Mouse (Mus musculus) testis, adult 2 months (tissue): ENCODE measurements around the gene Miox. TPM values are rescaled to one million over a fixed set of nuclear protein-coding genes. Genes with fewer than 3 reads are reported as not detected.

Source experiments
- H3K27ac ChIP-seq: fragments of 200-500 bp; 2 replicates; pipeline ENCODE4 v1.5.1; 2012; ENCODE audit warnings: low read depth, low read length; ENCODE audit not compliant: control insufficient read depth, insufficient read depth
- H3K27me3 ChIP-seq: fragments of 200-500 bp; 2 replicates; pipeline ENCODE4 v1.6.1; 2012; ENCODE audit warnings: mild to moderate bottlenecking, low read length, moderate library complexity; ENCODE audit not compliant: control insufficient read depth, insufficient read depth
- H3K36me3 ChIP-seq: fragments of 200-500 bp; 2 replicates; pipeline ENCODE4 v1.6.1; 2012; ENCODE audit warnings: mild to moderate bottlenecking, low read length; ENCODE audit not compliant: control insufficient read depth, insufficient read depth
- H3K4me1 ChIP-seq: fragments of 200-500 bp; 2 replicates; pipeline ENCODE4 v1.6.1; 2012; ENCODE audit warnings: low read length; ENCODE audit not compliant: control insufficient read depth, insufficient read depth
- H3K4me3 ChIP-seq: fragments of 200-500 bp; 2 replicates; pipeline ENCODE4 v1.5.1; 2012; ENCODE audit warnings: low read depth, mild to moderate bottlenecking, low read length, moderate library complexity, mixed read lengths; ENCODE audit not compliant: control insufficient read depth
- CTCF ChIP-seq: fragments of 200-500 bp; IDR thresholded peaks from 2 replicates; pipeline ENCODE4 v1.5.1; 2012; ENCODE audit warnings: low read depth, mild to moderate bottlenecking, inconsistent platforms, low read length, moderate library complexity; ENCODE audit not compliant: control insufficient read depth, insufficient read depth, insufficient replicate concordance
- POLR2A ChIP-seq: fragments of 200-500 bp; IDR thresholded peaks from 2 replicates; pipeline ENCODE4 v1.6.1; 2012; ENCODE audit warnings: low read depth, mild to moderate bottlenecking, inconsistent platforms, low read length, moderate library complexity; ENCODE audit not compliant: control insufficient read depth
- polyA plus RNA-seq: library from polyadenylated mRNA; depleted of rRNA; stranded (reverse); fragments of >200 nt; gene quantifications from 2 replicates; pipeline ENCODE4 v1.2.3, GENCODE M21; 2012; rRNA removed

The Miox gene
- polyA plus RNA-seq, 1 experiment = 1.7 TPM

DNA sequence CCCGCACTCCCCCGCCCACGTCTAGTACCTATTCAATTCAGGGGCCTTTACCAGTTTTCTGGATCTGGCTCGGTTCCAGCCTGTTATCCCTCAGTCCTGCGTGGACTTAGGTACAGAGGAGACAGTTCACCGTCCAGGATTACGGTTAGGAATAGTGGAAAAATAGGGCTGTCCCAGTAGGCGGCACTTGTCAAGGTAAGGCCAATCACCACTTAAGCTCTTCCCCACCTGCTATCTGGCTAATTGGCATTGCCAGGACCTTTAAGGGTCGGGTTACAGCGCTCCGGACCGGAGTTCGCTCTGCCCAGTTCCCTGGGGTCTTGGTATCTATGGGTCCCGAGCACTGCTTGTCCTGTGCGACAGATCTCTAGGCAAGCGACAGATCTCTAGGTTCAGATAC lies 42.8 kb downstream of the Miox start, which contains the start of gene Tymp:
Gene Tymp, minus strand, starts transcription at position 83 of the 400 bp plus-strand sequence.
- Histone ChIP-seq H3K27me3 (peaks cover 2% of the 10 kb centered on the region; the same call in 1 of the 2 replicates), H3K4me3 (peak within 1 kb of the TSS; percentile 77), H3K27ac (no peak within 1 kb of the TSS; the same call in 1 of the 2 replicates), H3K36me3 (no peaks in the 10 kb centered on the region), H3K4me1 (peaks cover 37% of the 10 kb centered on the region)
- TF ChIP-seq CTCF = no peak
- TF ChIP-seq POLR2A = no peak

DNA sequence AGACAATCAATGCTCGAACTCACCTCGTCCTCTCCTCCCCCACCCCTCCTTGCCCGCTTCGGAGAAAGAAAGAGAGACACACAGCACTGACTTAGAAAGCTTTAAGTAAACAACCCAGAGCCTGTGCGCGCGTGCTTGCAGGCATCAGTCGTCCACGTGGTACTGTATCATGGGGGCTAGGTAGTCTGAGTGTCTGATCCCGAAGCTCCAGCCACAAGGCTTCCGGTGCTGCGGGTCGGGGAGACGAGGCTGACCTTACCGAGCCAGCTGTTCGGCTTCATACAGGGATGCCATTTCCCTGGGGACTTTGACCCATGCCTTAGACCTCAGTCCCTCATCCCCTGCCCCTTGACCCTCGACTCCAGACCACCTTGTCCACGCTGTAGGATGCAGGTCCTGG lies 43.2 kb downstream of the Miox start:
- Histone ChIP-seq H3K36me3 (no peaks in the 10 kb centered on the region), H3K4me3 (peak overlapping the region; percentile 32), H3K27ac (no peak overlapping the region), H3K27me3 (peaks cover 2% of the 10 kb centered on the region; the same call in 1 of the 2 replicates), H3K4me1 (peaks cover 37% of the 10 kb centered on the region)
- TF ChIP-seq CTCF (no peak; the same call in 1 of the 2 replicates), POLR2A (0 out of 2 replicates have a peak, but pooled peaks have one; percentile 16)

DNA sequence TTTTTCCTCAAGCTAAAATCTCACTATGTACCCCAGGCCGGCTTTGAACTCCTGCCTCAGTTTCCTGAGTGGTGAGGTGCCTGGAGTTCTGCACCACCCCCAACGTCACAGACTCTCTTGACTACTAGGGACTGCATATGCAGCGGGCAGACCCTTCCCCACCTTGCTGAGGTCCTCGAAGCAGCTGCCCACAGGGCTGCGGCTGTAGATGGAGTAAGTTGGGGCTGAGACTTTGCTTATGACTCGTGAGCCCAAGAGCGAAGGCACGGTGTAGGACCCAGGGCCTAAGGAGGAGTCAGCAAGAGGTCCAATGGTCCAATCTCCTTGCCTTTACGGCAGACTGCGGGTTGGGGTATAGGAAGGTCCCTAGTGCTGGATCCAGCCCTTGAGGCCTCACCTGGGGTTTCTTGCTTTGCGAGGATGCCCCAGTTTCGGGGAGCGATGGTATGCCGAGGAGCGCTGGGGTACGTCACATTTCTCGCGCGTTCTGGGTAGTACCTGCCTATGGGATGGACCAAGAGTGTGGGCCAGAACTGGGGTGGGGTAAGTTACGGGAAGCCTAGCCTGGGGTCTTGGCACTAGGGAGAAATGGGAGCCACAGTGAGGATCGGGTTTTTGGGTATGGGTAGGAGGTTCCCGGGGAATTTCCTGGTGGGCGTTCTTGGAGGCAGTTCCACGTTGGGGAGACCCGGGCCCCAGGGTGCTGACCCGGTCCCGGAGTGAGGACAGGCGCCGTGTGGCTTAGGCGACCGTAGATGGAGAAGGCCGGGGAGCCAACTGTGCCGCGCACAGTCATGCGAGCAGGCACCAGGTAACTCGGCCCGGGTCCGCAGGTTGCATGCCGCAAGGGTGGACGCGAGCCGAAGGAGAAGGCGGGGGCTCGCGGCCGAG lies 44.0 kb downstream of the Miox start:
- peak; percentile 37; the same call in 1 of the 2 replicates for TF ChIP-seq POLR2A
- no peak for TF ChIP-seq CTCF
- no peak overlapping the region; the same call in 1 of the 2 replicates for H3K27ac ChIP-seq
- H3K36me3 ChIP-seq = no peaks in the 10 kb centered on the region

DNA sequence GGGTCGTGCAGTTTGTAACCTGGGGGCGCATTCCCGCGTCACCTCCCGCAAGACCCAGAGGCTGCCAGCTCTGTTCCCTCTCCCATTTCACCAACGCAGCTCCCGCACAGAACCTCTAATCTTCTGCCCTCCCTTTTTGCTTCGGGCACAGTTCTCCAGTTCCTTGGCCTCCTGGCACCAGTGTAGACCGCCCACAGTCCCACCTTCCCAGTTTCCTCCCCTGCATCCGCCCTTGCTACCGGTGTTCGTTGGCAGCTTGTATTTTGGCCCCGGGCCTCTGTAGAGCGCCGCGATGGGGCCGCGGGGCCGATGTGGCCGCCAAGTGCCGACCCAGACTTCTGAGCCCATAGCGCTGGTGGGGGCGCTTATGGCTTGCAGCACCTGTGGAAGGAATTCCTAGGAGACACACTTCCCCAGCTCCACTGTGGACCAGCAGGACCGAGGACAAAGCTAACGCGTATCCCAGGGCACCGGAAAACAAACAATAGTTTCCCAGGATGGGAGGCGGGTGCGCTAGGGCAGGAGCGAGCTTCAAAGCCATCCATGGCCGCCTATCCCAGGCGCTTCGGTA lies 44.7 kb downstream of the Miox start, which contains the start of gene Odf3b:
Gene Odf3b, minus strand, starts transcription at position 452 of the 571 bp plus-strand sequence.
- Histone ChIP-seq H3K4me3 (peak within 1 kb of the TSS; percentile 77), H3K27me3 (peaks cover 2% of the 10 kb centered on the region; the same call in 1 of the 2 replicates), H3K36me3 (no peaks in the 10 kb centered on the region), H3K27ac (peak within 1 kb of the TSS; percentile 59), H3K4me1 (peaks cover 33% of the 10 kb centered on the region)
- TF ChIP-seq POLR2A (peak; percentile 18; the same call in 1 of the 2 replicates), CTCF (no peak)

More for the DNA sequence above, 44.0 kb downstream of the Miox start:
- peaks cover 2% of the 10 kb centered on the region; the same call in 1 of the 2 replicates for H3K27me3 ChIP-seq
- peak overlapping the region; percentile 77 for H3K4me3 ChIP-seq
- peaks cover 34% of the 10 kb centered on the region for H3K4me1 ChIP-seq

DNA sequence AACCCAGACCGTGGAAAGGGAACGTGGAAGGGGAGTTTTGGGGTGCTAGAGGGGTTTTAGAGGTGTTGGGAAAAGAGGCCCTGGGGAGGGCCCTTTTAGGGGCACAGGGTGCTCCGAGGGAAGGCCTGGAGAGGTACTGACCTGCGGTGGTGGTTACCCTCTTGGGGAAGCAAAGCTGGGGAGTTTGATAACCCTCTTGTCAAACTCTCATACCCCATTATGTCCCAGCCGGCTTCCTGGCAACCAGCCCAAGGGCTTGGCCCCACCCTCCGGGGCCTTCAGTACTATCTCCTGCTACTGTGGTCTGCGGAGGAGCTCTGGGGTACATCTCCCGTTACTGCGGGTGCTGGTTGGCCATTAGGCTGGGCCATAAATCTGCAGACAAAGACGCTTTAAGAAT lies 45.2 kb downstream of the Miox start:
- Histone ChIP-seq H3K4me3 (peak overlapping the region; percentile 77), H3K36me3 (no peaks in the 10 kb centered on the region), H3K4me1 (peaks cover 30% of the 10 kb centered on the region), H3K27ac (peak overlapping the region; percentile 59), H3K27me3 (peaks cover 2% of the 10 kb centered on the region; the same call in 1 of the 2 replicates)
- no peak for TF ChIP-seq CTCF
- no peak for TF ChIP-seq POLR2A

DNA sequence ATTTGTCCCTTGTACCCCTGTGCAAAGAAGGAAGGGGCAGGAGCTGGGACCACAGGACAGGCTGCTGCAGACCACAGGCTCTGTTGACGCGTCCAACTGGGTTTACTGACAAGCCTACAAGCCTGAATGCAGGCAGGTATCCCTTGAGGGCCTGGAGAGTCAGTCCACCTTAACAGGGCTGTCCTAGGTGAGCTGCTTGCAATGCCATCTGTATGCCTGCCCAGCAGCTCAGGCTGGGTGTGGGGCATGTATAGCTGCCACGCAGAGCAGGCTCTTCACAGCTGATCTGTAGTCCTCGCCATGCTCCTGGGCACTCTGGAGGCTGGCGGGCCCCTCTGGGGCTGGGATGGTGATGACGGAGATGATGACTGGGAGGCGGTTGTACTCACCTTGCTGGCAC lies 50.4 kb downstream of the Miox start, which contains the start of gene Klhdc7b:
Gene Klhdc7b, plus strand, starts transcription at position 301 of the 400 bp plus-strand sequence.
- Histone ChIP-seq H3K27me3 (no peaks in the 10 kb centered on the region), H3K27ac (no peak within 1 kb of the TSS), H3K36me3 (no peaks in the 10 kb centered on the region), H3K4me1 (peaks cover 7% of the 10 kb centered on the region), H3K4me3 (no peak within 1 kb of the TSS)
- TF ChIP-seq CTCF = no peak
- TF ChIP-seq POLR2A = no peak

Other genes starting within 250 kb of the Miox start
- 10.5 and 10.7 TPM in 2 replicates for gene Selenoo, start 245.3 kb upstream of the Miox start, polyA plus RNA-seq
- gene Tubgcp6, start 211.3 kb upstream of the Miox start, polyA plus RNA-seq = 9.9 and 10.5 TPM in 2 replicates
- gene Hdac10, start 205.7 kb upstream of the Miox start, polyA plus RNA-seq = 4.0 and 4.5 TPM in 2 replicates
- gene Mapk12, start 193.7 kb upstream of the Miox start, polyA plus RNA-seq = 0.79 and 1.0 TPM in 2 replicates
- gene Mapk11, start 184.8 kb upstream of the Miox start, polyA plus RNA-seq = 2.0 and 2.6 TPM in 2 replicates
- gene Plxnb2, start 153.6 kb upstream of the Miox start, polyA plus RNA-seq = 91.0 and 107 TPM in 2 replicates
- 55.5 and 58.5 TPM in 2 replicates for gene Dennd6b, start 137.9 kb upstream of the Miox start, polyA plus RNA-seq
- 49.8 and 59.3 TPM in 2 replicates for gene Ppp6r2, start 122.8 kb upstream of the Miox start, polyA plus RNA-seq
- gene Sbf1, start 19.1 kb upstream of the Miox start, polyA plus RNA-seq = 157 and 170 TPM in 2 replicates
- not detected in 2 replicates for gene Adm2, start 11.7 kb upstream of the Miox start, polyA plus RNA-seq
- gene Lmf2, start 21.3 kb downstream of the Miox start, polyA plus RNA-seq = 43.0 and 46.6 TPM in 2 replicates
- gene Ncaph2, start 21.3 kb downstream of the Miox start, polyA plus RNA-seq = 41.5 and 44.7 TPM in 2 replicates
- 31.1 and 34.1 TPM in 2 replicates for gene Sco2, start 39.4 kb downstream of the Miox start, polyA plus RNA-seq
- gene Tymp, start 42.6 kb downstream of the Miox start, polyA plus RNA-seq = 0.74 and 1.6 TPM in 2 replicates
- 78.4 and 86.4 TPM in 2 replicates for gene Odf3b, start 44.9 kb downstream of the Miox start, polyA plus RNA-seq
- gene Klhdc7b, start 50.5 kb downstream of the Miox start, polyA plus RNA-seq = 0.19 and 0.31 TPM in 2 replicates
- gene Syce3, start 76.1 kb downstream of the Miox start, polyA plus RNA-seq = 218 and 247 TPM in 2 replicates
- gene Cpt1b, start 91.5 kb downstream of the Miox start, polyA plus RNA-seq = 374 and 414 TPM in 2 replicates
- 6.4 and 7.6 TPM in 2 replicates for gene C730034F03Rik, start 95.2 kb downstream of the Miox start, polyA plus RNA-seq
- gene Gm44502, start 95.3 kb downstream of the Miox start, polyA plus RNA-seq = 1.2 and 1.9 TPM in 2 replicates
- 50.7 and 52.8 TPM in 2 replicates for gene Chkb, start 95.5 kb downstream of the Miox start, polyA plus RNA-seq
- gene Mapk8ip2, start 119.5 kb downstream of the Miox start, polyA plus RNA-seq = 31.9 and 34.3 TPM in 2 replicates
- gene Arsa, start 143.0 kb downstream of the Miox start, polyA plus RNA-seq = 221 and 236 TPM in 2 replicates
- 1.1 and 1.8 TPM in 2 replicates for gene Shank3, start 165.2 kb downstream of the Miox start, polyA plus RNA-seq
- 522 and 549 TPM in 2 replicates for gene Acr, start 233.9 kb downstream of the Miox start, polyA plus RNA-seq